Mouse (Mus musculus) G1E (cell line): ENCODE data around the gene Acy3. TPM values are rescaled to one million over a fixed set of nuclear protein-coding genes. Genes with fewer than 3 reads are reported as not detected.

ENCODE experiments used
- ATAC-seq: 2 replicates; pipeline ENCODE4 v1.8.0; 2016; ENCODE audit warnings: mild to moderate bottlenecking; ENCODE audit not compliant: insufficient number of reproducible peaks, poor library complexity, low FRiP score, severe bottlenecking; ENCODE audit errors: extremely low read depth
- DNase-seq: peaks from one replicate; pipeline ENCODE4 v3.0.0; 2012; ENCODE audit warnings: low spot score
- H3K27me3 ChIP-seq: 2 replicates; pipeline ENCODE4 v1.6.1; 2012; ENCODE audit warnings: mild to moderate bottlenecking, low read length, inconsistent platforms; ENCODE audit not compliant: insufficient read depth
- H3K36me3 ChIP-seq: replicated peaks from 2 replicates; pipeline ENCODE3; 2012; ENCODE audit warnings: mild to moderate bottlenecking, inconsistent platforms
- H3K4me1 ChIP-seq: 2 replicates; pipeline ENCODE4 v1.6.1; 2012; ENCODE audit warnings: low read depth, low read length, inconsistent platforms, mixed read lengths; ENCODE audit not compliant: insufficient read depth
- H3K4me3 ChIP-seq: 2 replicates; pipeline ENCODE4 v1.5.1; 2012; ENCODE audit warnings: low read depth, mild to moderate bottlenecking, inconsistent platforms, low read length, moderate library complexity, mixed read lengths
- H3K9me3 ChIP-seq: replicated peaks from 2 replicates; pipeline ENCODE4 v1.6.1; 2012; ENCODE audit warnings: inconsistent platforms
- CTCF ChIP-seq: IDR thresholded peaks from 2 replicates; pipeline ENCODE4 v1.5.1; 2012; ENCODE audit warnings: low read depth, low read length, inconsistent platforms, mixed read lengths
- GATA1 ChIP-seq: IDR thresholded peaks from 2 replicates; pipeline ENCODE4 v1.6.1; 2012; ENCODE audit warnings: borderline replicate concordance, low read length, inconsistent platforms, mixed read lengths
- GATA2 ChIP-seq: IDR thresholded peaks from 2 replicates; pipeline ENCODE4 v1.6.1; 2012; ENCODE audit warnings: low read depth, low read length, inconsistent platforms, borderline replicate concordance
- POLR2AphosphoS5 ChIP-seq: IDR thresholded peaks from 2 replicates; pipeline ENCODE4 v1.6.1; 2012; ENCODE audit warnings: low read depth, low read length, inconsistent platforms; ENCODE audit not compliant: insufficient replicate concordance
- TAL1 ChIP-seq: conservative IDR thresholded peaks from 2 replicates; pipeline ENCODE4 v1.6.1; 2012; ENCODE audit warnings: low read depth, low read length, inconsistent platforms, mixed read lengths
- polyA plus RNA-seq: library from polyadenylated mRNA; stranded (reverse); fragments of >175 nt; gene quantifications from 2 replicates; pipeline ENCODE4 v1.2.3, GENCODE M21; 2012
- total RNA-seq, 2 experiments: library from RNA; stranded (forward) in 1 of 2; stranded (reverse) in 1 of 2; fragments of 200-1000 nt in 1 of 2; fragments of >200 nt in 1 of 2; fragmentation: Nextera tagmentation in 1 of 2; gene quantifications; 2 replicates each; pipeline ENCODE4 v1.2.3; 2014 to 2017

Acy3 gene
- total and polyA plus RNA-seq, 3 experiments, result 0.55 to 7.4 (median 3.8) TPM

DNA sequence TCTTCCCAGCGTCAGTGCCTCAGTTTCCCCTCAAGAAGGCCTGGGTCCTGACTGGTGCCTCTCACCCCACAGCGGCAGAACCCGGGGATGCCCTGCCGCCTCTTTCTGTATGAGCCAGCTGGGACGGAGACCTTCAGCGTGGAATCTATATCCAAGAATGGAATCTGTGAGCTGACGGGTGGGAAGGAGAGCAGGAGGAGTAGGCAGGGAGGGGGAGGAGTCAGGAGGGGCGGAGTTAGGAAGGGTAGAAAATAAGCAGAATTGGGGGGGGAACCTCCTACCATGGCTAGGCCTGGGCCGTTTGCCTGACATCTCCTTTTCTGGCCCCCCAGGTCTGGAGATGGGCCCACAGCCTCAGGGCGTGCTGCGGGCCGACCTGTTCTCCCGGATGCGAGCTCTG lies 1.7 kb downstream of the Acy3 start:
- H3K4me1 ChIP-seq, result peaks cover 10% of the 10 kb centered on the region
- no peak for ATAC-seq
- DNase-seq, result no peak
- no peak overlapping the region for H3K4me3 ChIP-seq
- H3K9me3 ChIP-seq, result no peaks in the 10 kb centered on the region
- TF ChIP-seq GATA2 (no peak), POLR2AphosphoS5 (no peak), GATA1 (no peak), CTCF (no peak), TAL1 (no peak)
- peaks cover 42% of the 10 kb centered on the region for H3K27me3 ChIP-seq
- H3K36me3 ChIP-seq, result no peaks in the 10 kb centered on the region

DNA sequence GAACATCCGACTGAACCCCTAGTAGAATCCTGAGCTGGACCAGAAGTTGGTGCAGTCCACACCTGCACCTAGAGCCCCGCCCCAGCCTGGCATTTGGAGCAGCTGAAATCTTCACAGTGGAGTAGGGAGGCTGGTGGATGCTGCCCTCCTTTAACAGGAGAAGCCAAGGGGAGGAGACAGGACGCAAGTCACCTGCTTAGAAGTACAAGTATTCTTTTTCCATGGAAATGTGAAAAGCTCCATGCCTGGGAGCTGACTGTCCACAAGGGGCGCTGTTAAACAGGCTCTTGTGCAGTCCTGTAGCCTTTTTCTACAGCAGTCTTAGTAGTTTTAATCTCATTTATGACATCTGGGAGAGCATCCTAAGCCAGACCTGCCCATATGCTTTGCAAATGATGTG lies 2.4 kb downstream of the Acy3 start:
- no peak for DNase-seq
- no peaks in the 10 kb centered on the region for H3K36me3 ChIP-seq
- peaks cover 10% of the 10 kb centered on the region for H3K4me1 ChIP-seq
- no peak for ATAC-seq
- H3K4me3 ChIP-seq, result no peak overlapping the region
- H3K9me3 ChIP-seq, result no peaks in the 10 kb centered on the region
- H3K27me3 ChIP-seq, result peaks cover 40% of the 10 kb centered on the region
- TF ChIP-seq GATA2, result no peak
- TF ChIP-seq TAL1, result no peak
- no peak for TF ChIP-seq GATA1
- no peak for TF ChIP-seq CTCF
- TF ChIP-seq POLR2AphosphoS5, result no peak

DNA sequence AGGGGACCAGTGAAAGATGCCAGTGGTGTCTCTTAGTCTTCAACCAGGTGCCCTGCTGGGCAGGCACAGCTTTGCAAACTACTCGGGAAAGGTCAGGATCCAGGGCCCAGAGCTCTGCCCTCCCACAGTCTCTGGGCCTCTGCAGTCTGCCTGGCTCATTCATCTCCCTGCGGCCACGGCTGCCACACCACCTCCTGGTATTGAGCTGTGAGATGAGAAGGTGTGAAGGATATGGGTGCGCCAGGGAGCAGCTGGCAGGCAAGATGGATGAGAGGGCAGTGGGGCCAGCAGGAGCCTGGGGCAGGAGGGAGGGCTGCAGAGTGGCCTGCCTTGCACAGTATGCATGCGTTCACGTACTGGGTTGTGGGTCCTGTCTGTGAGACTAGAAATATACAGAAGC lies 4.4 kb downstream of the Acy3 start:
- ATAC-seq (no peak), DNase-seq (no peak)
- Histone ChIP-seq H3K27me3 (peaks cover 43% of the 10 kb centered on the region), H3K4me3 (no peak overlapping the region), H3K9me3 (no peaks in the 10 kb centered on the region), H3K36me3 (no peaks in the 10 kb centered on the region), H3K4me1 (peaks cover 10% of the 10 kb centered on the region)
- TF ChIP-seq GATA2, result no peak
- TF ChIP-seq POLR2AphosphoS5, result no peak
- TF ChIP-seq TAL1, result no peak
- no peak for TF ChIP-seq GATA1
- TF ChIP-seq CTCF, result no peak

GRCm38 (mm10) chr19:3991562-3991961 lies 5.2 kb downstream of the Acy3 start:
- peaks cover 7% of the 10 kb centered on the region for H3K4me1 ChIP-seq
- TF ChIP-seq POLR2AphosphoS5, result no peak
- no peak for TF ChIP-seq GATA1
- TF ChIP-seq CTCF, result no peak
- TF ChIP-seq GATA2, result no peak
- no peak for TF ChIP-seq TAL1

GRCm38 (mm10) chr19:3991966-3992365 lies 5.6 kb downstream of the Acy3 start:
- no peak overlapping the region for H3K4me3 ChIP-seq
- H3K4me1 ChIP-seq, result peaks cover 3% of the 10 kb centered on the region; the same call in 1 of the 2 replicates
- H3K36me3 ChIP-seq, result no peaks in the 10 kb centered on the region
- ATAC-seq, result no peak
- TF ChIP-seq GATA2 (no peak), GATA1 (no peak), CTCF (no peak), TAL1 (no peak), POLR2AphosphoS5 (no peak)
- no peaks in the 10 kb centered on the region for H3K9me3 ChIP-seq
- DNase-seq, result no peak
- H3K27me3 ChIP-seq, result peaks cover 52% of the 10 kb centered on the region

More at GRCm38 (mm10) chr19:3991562-3991961, 5.2 kb downstream of the Acy3 start:
- H3K36me3 ChIP-seq, result no peaks in the 10 kb centered on the region
- H3K9me3 ChIP-seq, result no peaks in the 10 kb centered on the region
- no peak for DNase-seq
- no peak overlapping the region for H3K4me3 ChIP-seq
- peaks cover 51% of the 10 kb centered on the region for H3K27me3 ChIP-seq
- ATAC-seq, result no peak

DNA sequence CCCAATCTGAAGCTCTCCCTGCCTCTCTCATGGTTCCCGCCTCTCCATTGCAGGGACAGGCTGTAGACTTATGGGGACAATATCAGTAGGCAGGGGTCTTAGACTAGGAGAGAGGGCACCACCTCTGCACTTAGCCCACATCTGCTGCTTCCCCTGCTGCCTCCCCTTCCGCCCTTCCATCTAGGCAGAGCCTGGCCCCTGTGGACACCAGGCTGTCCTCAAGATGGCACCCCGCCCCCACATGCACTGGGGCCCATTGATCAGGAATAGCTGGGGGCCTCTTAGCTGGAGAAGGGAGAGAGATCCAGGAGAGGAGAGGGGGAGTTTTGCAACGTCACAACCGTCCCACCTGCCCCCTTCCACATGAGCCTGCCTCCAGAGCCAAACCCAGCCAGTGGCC lies 6.0 kb downstream of the Acy3 start, which contains the start of gene Tbx10:
Gene Tbx10, plus strand, starts transcription at position 337 of the 400 bp plus-strand sequence.
- ATAC-seq (no peak), DNase-seq (no peak)
- Histone ChIP-seq H3K36me3 (no peaks in the 10 kb centered on the region), H3K9me3 (no peaks in the 10 kb centered on the region), H3K4me3 (peak within 1 kb of the TSS; percentile 1; the same call in 1 of the 2 replicates), H3K4me1 (no peaks in the 10 kb centered on the region), H3K27me3 (peaks cover 55% of the 10 kb centered on the region)
- no peak for TF ChIP-seq GATA1
- TF ChIP-seq GATA2, result no peak
- no peak for TF ChIP-seq TAL1
- no peak for TF ChIP-seq POLR2AphosphoS5
- TF ChIP-seq CTCF, result no peak

GRCm38 (mm10) chr19:3994932-3995331 lies 8.6 kb downstream of the Acy3 start:
- Histone ChIP-seq H3K4me3 (no peak overlapping the region), H3K9me3 (no peaks in the 10 kb centered on the region), H3K27me3 (peaks cover 71% of the 10 kb centered on the region), H3K36me3 (no peaks in the 10 kb centered on the region), H3K4me1 (peaks cover 12% of the 10 kb centered on the region)
- TF ChIP-seq GATA1 (no peak), GATA2 (no peak), TAL1 (no peak), POLR2AphosphoS5 (no peak), CTCF (no peak)
- ATAC-seq, result no peak
- DNase-seq, result no peak
